Mouse (Mus musculus) kidney, adult 2 months (tissue): ENCODE data around the gene Psme2.

Experiments used
- CTCF ChIP-seq: fragments of 200-500 bp; conservative IDR thresholded peaks from 2 replicates; pipeline ENCODE4 v1.5.1; 2011; ENCODE audit warnings: low read depth, mild to moderate bottlenecking, control low read depth, low read length, moderate library complexity, mixed read lengths; ENCODE audit not compliant: insufficient read depth, insufficient read length
- POLR2A ChIP-seq: fragments of 200-500 bp; IDR thresholded peaks from one replicate; pipeline ENCODE4 v1.6.1; 2011; ENCODE audit warnings: low read depth, low read length, control low read depth

- TF ChIP-seq CTCF (no peak), POLR2A (no peak)
Observed at GRCm38 (mm10) chr14:55561860-55562259, 29.1 kb downstream of the Psme2 start.
